Mouse (Mus musculus): ENCODE data around the gene Wdr38. TPM values are rescaled to one million over a fixed set of nuclear protein-coding genes. Genes with fewer than 3 reads are reported as not detected.
A peak's percentile ranks its signal among the peaks of the same experiment; 100 is the strongest.

The Wdr38 gene
- 1.5 and 1.7 TPM in 2 replicates for polyA plus RNA-seq (2015; fragmentation: Nextera tagmentation; extraction: Ambion mirVana)

DNA sequence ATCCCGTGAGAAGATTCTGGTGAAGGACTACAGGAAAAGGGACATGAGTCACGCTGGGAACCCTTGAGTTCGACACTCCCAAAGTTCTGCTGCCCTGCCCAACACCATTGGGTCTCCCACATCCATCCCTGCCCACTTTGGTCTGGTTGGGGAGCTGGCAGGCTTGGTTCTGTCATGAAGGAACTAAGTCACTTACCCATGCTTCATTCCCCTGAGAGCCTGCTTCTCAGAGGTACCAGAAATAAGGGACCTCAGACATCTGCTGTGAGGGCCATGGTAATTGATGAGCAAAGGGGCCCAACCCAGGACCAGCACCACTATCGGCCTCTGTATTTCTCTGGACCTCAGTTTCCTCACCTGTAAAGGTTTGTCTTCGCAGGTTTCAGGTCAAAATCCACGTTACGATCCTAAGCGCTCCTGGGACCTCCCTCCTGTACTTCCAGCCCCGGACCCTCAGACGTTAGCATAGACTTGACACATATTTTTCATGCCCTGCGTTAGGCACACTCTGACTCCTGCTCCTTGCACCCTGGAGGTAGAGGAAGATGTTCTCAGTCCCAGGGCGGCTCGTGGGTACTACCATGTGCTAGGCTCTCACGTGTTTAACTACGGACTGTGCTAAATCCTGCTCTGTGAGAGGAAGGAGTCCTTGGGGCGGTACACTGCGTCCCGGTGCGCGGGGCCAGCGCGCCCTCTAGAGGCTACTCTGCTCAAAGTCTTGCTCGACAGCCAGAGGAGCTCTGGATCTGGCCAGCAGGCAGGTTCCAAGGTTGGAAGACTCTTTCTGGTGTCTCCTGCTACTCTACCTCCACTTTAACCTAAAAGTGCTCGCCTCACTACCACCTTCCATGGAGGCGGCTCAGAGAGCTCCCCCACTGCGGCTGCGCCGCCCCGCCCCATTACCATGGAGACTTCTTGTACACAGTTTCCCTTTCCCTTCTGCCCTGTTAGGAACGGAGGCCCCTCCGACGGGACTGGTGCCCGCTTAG is at the start of gene Wdr38:
Gene Wdr38 (plus strand): TSS at position 91 of the 989 bp plus-strand sequence.
- H3K36me3 ChIP-seq (ENCODE audit: control insufficient read depth, insufficient read depth, low read length), result peaks cover 21% of the 10 kb centered on the region
- peaks cover 3% of the 10 kb centered on the region for H3K4me1 ChIP-seq (ENCODE audit: control insufficient read depth, insufficient read depth, low read depth, low read length)
- ATAC-seq, result peak; percentile 92
- no peaks in the 10 kb centered on the region for H3K9me3 ChIP-seq (ENCODE audit: control insufficient read depth, low read length)
- H3K27ac ChIP-seq (ENCODE audit: low read depth, low read length), result no peak within 1 kb of the TSS
- WGBS, result 16% methylated on average over 33 of the region's 33 CpGs
- H3K27me3 ChIP-seq (replicated peaks; ENCODE audit: control insufficient read depth, insufficient read depth, low read length), result no peaks in the 10 kb centered on the region; the same call in 1 of the 2 replicates
- peak within 1 kb of the TSS; percentile 36 for H3K9ac ChIP-seq (ENCODE audit: low read depth, low read length)
- H3K4me2 ChIP-seq (ENCODE audit: low read length), result peak within 1 kb of the TSS; percentile 50
- peak within 1 kb of the TSS; percentile 40 for H3K4me3 ChIP-seq (ENCODE audit: low read length)

DNA sequence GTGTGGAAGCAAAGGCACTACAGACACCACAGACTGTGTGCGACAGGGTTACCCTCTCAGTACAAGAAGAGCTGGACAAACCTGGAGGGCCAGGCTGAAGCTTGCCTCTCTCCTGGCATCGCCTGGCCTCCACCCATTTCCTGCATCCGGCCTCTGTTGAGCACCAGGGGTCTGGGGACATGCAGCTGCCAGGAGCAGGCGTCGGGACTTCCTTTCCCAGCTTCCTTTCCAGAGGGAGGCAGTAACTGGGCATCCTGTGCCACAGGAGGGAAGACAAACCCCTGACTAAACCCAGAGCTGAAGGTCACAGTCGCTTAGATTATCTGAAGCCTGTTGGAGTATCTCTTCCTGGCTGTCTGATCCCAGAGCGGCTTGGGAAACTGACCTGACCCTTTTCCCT is 49.7 kb upstream of the Wdr38 start:
- H3K9me3 ChIP-seq (ENCODE audit: control insufficient read depth, low read length), result no peaks in the 10 kb centered on the region
- peaks cover 4% of the 10 kb centered on the region; the same call in 1 of the 2 replicates for H3K4me1 ChIP-seq (ENCODE audit: control insufficient read depth, insufficient read depth, low read depth, low read length)
- WGBS, result 71% methylated on average over 7 of the region's 7 CpGs
- no peak overlapping the region for H3K9ac ChIP-seq (ENCODE audit: low read depth, low read length)
- no peaks in the 10 kb centered on the region for H3K36me3 ChIP-seq (ENCODE audit: control insufficient read depth, insufficient read depth, low read length)
- H3K27me3 ChIP-seq (replicated peaks; ENCODE audit: control insufficient read depth, insufficient read depth, low read length), result no peaks in the 10 kb centered on the region
- no peak overlapping the region for H3K4me3 ChIP-seq (ENCODE audit: low read length)
- no peak overlapping the region for H3K27ac ChIP-seq (ENCODE audit: low read depth, low read length)
- ATAC-seq, result no peak
- H3K4me2 ChIP-seq (ENCODE audit: low read length), result no peak overlapping the region

DNA sequence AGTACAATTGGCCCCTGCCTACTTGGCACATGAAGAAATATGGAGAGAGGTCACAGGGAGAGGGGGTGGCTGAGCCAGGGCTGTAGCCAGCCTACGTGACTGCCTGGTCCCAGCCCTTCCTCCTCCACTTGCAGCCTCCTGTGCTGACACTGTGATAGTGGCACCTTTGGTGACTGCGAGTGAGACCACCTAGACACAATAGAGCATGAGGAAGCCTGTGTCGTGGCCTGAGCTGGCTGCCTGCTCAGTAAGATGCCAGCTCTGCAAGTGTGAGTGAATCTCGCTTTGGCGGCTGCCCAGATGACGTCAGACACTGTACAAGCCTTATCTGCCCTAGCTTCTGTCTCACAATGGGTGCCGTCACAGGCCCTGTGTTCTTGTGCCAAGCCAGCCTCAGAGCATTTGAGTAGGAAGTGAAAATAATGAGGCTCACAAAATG is 47.0 kb upstream of the Wdr38 start:
- Histone ChIP-seq H3K4me2 (ENCODE audit: low read length) (no peak overlapping the region), H3K27ac (ENCODE audit: low read depth, low read length) (no peak overlapping the region), H3K27me3 (replicated peaks; ENCODE audit: control insufficient read depth, insufficient read depth, low read length) (no peaks in the 10 kb centered on the region), H3K36me3 (ENCODE audit: control insufficient read depth, insufficient read depth, low read length) (no peaks in the 10 kb centered on the region), H3K9ac (ENCODE audit: low read depth, low read length) (no peak overlapping the region), H3K4me3 (ENCODE audit: low read length) (no peak overlapping the region), H3K4me1 (ENCODE audit: control insufficient read depth, insufficient read depth, low read depth, low read length) (peaks cover 9% of the 10 kb centered on the region), H3K9me3 (ENCODE audit: control insufficient read depth, low read length) (no peaks in the 10 kb centered on the region)
- peak; percentile 89 for ATAC-seq
- 52% methylated on average over 7 of the region's 7 CpGs for WGBS

DNA sequence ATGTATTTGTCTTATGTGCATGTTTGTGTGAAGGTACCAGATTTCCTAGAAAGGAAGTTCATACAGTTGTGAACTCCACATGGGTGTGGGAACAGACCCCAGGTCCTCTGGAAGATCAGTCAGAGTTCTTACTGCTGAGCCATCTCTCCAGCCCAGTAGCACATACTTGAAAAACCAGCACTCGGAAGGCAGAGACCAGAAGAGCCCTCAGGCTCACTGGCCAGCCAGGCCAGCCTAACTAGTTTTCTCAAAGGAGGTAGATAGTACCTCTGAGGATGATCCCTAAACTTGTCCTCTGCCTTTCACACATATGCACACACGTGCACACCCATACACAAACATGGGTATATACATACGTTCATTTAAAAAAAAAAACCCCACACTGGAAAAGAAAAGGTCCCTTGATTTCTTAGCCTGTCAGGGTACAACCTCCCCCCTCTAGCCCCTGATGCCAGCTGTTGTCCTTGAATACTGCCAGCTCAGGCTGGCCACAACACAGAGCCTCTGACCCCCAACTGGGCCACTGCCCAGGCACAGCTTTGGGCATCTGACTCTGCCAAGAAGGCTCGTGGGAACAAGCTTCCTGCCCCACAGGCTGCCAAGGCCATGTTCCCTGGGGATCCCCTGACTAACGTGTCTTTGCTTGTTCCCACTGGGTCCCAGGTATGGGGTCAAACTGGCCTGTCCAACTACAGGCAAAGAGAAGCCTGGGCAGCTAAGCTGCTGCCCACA is 44.0 kb upstream of the Wdr38 start:
- Histone ChIP-seq H3K27ac (ENCODE audit: low read depth, low read length) (no peak overlapping the region), H3K4me2 (ENCODE audit: low read length) (no peak overlapping the region), H3K27me3 (replicated peaks; ENCODE audit: control insufficient read depth, insufficient read depth, low read length) (no peaks in the 10 kb centered on the region), H3K4me1 (ENCODE audit: control insufficient read depth, insufficient read depth, low read depth, low read length) (peaks cover 9% of the 10 kb centered on the region), H3K36me3 (ENCODE audit: control insufficient read depth, insufficient read depth, low read length) (no peaks in the 10 kb centered on the region), H3K4me3 (ENCODE audit: low read length) (no peak overlapping the region), H3K9me3 (ENCODE audit: control insufficient read depth, low read length) (no peaks in the 10 kb centered on the region), H3K9ac (ENCODE audit: low read depth, low read length) (no peak overlapping the region)
- peak; percentile 85 for ATAC-seq
- WGBS, result 62% methylated on average over 5 of the region's 5 CpGs

DNA sequence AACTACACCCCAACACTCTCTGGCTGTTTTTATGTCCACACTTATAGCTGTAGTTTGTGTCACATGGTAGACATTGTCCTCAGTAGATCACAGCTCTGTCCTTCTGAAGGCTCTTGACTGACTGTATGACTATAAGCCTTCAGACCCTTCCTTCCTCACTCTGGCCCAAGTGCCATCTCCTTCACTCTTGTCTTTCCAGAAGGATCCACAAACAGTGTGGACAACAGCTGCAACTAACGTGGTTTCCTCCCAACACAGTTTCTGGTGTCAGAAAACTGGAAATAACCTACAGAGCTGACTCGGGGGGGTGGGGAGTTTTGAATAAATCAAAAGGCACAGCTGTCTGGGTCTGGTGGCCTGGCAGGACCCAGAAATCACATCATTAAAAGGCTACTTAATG is 41.2 kb upstream of the Wdr38 start:
- WGBS, result 77% methylated on average over 2 of the region's 2 CpGs

DNA sequence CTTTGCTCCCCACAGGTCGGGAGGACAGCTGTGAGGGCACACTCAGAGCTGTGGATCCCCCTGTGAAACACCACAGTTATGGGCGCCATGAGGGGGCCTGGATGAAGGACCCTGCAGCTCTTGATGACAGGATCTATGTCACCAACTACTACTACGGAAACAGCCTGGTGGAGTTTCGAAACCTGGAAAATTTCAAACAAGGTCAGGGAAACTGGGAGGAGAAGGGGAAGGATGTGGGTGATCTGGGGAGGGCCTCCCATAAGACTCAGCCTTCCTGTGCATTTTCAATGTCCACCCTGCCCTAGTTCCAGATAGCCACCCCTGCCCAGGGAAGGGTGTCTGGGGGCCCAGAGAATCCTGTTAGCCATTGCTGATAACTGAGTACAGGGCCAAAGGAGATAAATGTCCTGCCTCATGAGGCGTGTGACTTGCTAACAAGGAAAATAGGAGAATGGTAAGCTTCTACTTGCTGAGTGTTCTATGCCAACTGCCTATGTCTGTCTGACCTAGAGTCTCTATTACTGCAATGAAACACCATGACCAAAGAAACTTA is 39.5 kb upstream of the Wdr38 start:
- Histone ChIP-seq H3K9me3 (ENCODE audit: control insufficient read depth, low read length) (no peaks in the 10 kb centered on the region), H3K9ac (ENCODE audit: low read depth, low read length) (no peak overlapping the region), H3K4me3 (ENCODE audit: low read length) (no peak overlapping the region), H3K27ac (ENCODE audit: low read depth, low read length) (no peak overlapping the region), H3K4me1 (ENCODE audit: control insufficient read depth, insufficient read depth, low read depth, low read length) (peaks cover 5% of the 10 kb centered on the region), H3K4me2 (ENCODE audit: low read length) (no peak overlapping the region), H3K27me3 (replicated peaks; ENCODE audit: control insufficient read depth, insufficient read depth, low read length) (no peaks in the 10 kb centered on the region), H3K36me3 (ENCODE audit: control insufficient read depth, insufficient read depth, low read length) (no peaks in the 10 kb centered on the region)
- ATAC-seq, result no peak
- WGBS, result 84% methylated on average over 5 of the region's 5 CpGs

More for the DNA sequence above, 41.2 kb upstream of the Wdr38 start:
- H3K4me2 ChIP-seq (ENCODE audit: low read length), result no peak overlapping the region
- no peaks in the 10 kb centered on the region for H3K27me3 ChIP-seq (replicated peaks; ENCODE audit: control insufficient read depth, insufficient read depth, low read length)
- H3K27ac ChIP-seq (ENCODE audit: low read depth, low read length), result no peak overlapping the region
- H3K9ac ChIP-seq (ENCODE audit: low read depth, low read length), result no peak overlapping the region
- H3K36me3 ChIP-seq (ENCODE audit: control insufficient read depth, insufficient read depth, low read length), result no peaks in the 10 kb centered on the region
- no peak overlapping the region for H3K4me3 ChIP-seq (ENCODE audit: low read length)
- no peaks in the 10 kb centered on the region for H3K9me3 ChIP-seq (ENCODE audit: control insufficient read depth, low read length)
- ATAC-seq, result no peak
- peaks cover 5% of the 10 kb centered on the region for H3K4me1 ChIP-seq (ENCODE audit: control insufficient read depth, insufficient read depth, low read depth, low read length)

DNA sequence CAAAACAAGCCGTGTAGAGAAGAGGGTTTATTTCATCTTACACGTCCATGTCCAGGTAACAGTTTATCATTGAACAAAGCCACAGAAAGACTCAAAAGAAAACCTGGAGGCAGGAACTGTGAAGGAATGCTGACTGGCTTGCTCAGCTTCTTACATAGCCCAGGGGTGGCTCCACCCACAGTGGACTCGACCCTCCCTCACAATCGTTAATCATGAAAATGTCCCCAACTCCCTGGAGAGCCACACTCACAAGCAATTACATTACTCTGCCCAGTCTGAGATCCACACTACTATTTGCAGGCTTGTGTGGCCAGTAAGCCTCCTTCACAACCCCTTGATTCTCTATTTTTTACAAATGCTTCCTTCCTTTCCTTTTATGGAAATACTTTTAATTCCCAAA is 33.1 kb upstream of the Wdr38 start:
- 0 out of 2 replicates have a peak, but pooled peaks have one; percentile 40 for ATAC-seq

DNA sequence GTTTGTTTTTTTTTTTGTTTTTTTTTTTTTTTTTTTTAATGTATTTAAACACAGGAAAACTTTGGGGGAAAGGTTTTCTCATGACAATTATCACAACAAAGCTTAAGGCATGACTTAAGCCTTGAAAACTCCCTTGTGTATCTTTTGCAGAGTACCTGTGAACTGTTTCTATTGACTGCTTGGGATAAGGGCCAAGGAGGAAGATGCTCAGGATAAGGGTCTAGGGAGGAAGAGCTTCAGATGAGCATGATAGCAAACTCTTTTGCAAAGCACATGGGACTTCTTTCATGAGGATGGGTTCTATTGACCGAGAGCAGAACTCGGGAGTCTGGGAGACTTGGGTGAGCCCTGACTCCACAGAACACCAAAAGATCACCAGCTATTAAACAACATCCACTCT is 27.6 kb upstream of the Wdr38 start:
- H3K9ac ChIP-seq (ENCODE audit: low read depth, low read length), result no peak overlapping the region
- no peaks in the 10 kb centered on the region for H3K9me3 ChIP-seq (ENCODE audit: control insufficient read depth, low read length)
- H3K36me3 ChIP-seq (ENCODE audit: control insufficient read depth, insufficient read depth, low read length), result no peaks in the 10 kb centered on the region
- no peak overlapping the region for H3K27ac ChIP-seq (ENCODE audit: low read depth, low read length)
- H3K4me1 ChIP-seq (ENCODE audit: control insufficient read depth, insufficient read depth, low read depth, low read length), result no peaks in the 10 kb centered on the region
- H3K4me3 ChIP-seq (ENCODE audit: low read length), result no peak overlapping the region
- no peaks in the 10 kb centered on the region for H3K27me3 ChIP-seq (replicated peaks; ENCODE audit: control insufficient read depth, insufficient read depth, low read length)
- ATAC-seq, result no peak
- 100% methylated on average over 2 of the region's 2 CpGs for WGBS
- no peak overlapping the region for H3K4me2 ChIP-seq (ENCODE audit: low read length)

More for the DNA sequence above, 33.1 kb upstream of the Wdr38 start:
- WGBS, result 44% methylated on average over 4 of the region's 4 CpGs
- H3K4me1 ChIP-seq (ENCODE audit: control insufficient read depth, insufficient read depth, low read depth, low read length), result no peaks in the 10 kb centered on the region
- no peaks in the 10 kb centered on the region for H3K36me3 ChIP-seq (ENCODE audit: control insufficient read depth, insufficient read depth, low read length)
- no peak overlapping the region for H3K27ac ChIP-seq (ENCODE audit: low read depth, low read length)
- no peak overlapping the region for H3K4me3 ChIP-seq (ENCODE audit: low read length)
- no peaks in the 10 kb centered on the region for H3K9me3 ChIP-seq (ENCODE audit: control insufficient read depth, low read length)
- H3K27me3 ChIP-seq (replicated peaks; ENCODE audit: control insufficient read depth, insufficient read depth, low read length), result no peaks in the 10 kb centered on the region
- H3K9ac ChIP-seq (ENCODE audit: low read depth, low read length), result no peak overlapping the region
- H3K4me2 ChIP-seq (ENCODE audit: low read length), result no peak overlapping the region

DNA sequence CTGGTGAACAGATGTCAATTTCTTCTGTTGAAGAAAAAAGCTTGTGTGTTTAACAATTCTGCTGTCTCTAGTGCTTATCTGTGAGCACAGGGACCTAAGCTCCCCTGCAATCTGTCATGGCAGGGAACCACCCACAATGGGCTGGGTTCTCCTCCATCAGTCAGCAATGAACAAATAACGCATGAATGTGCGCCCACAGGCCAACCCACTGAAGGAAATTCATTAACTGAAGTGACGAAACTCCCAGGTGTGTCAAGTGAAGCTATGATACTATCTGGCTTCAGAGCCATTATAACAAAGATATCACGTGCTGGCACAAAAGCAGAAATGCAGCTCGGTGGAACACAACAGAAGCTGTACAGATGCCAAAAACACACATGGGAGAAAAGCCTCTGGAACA is 27.2 kb upstream of the Wdr38 start:
- Histone ChIP-seq H3K36me3 (ENCODE audit: control insufficient read depth, insufficient read depth, low read length) (no peaks in the 10 kb centered on the region), H3K9me3 (ENCODE audit: control insufficient read depth, low read length) (no peaks in the 10 kb centered on the region), H3K4me3 (ENCODE audit: low read length) (no peak overlapping the region), H3K27ac (ENCODE audit: low read depth, low read length) (no peak overlapping the region), H3K9ac (ENCODE audit: low read depth, low read length) (no peak overlapping the region), H3K4me2 (ENCODE audit: low read length) (no peak overlapping the region), H3K27me3 (replicated peaks; ENCODE audit: control insufficient read depth, insufficient read depth, low read length) (no peaks in the 10 kb centered on the region), H3K4me1 (ENCODE audit: control insufficient read depth, insufficient read depth, low read depth, low read length) (no peaks in the 10 kb centered on the region)
- 77% methylated on average over 5 of the region's 5 CpGs for WGBS
- no peak for ATAC-seq
